Mouse (Mus musculus) E14TG2a.4 (cell line): ENCODE data around the gene Vps13d.

Source experiments
- H3K27me3 ChIP-seq: 2 replicates; pipeline ENCODE4 v1.6.1; 2014; ENCODE audit warnings: low read length, control low read depth; ENCODE audit not compliant: insufficient read depth
- H3K36me3 ChIP-seq: 2 replicates; pipeline ENCODE4 v1.6.1; 2014; ENCODE audit warnings: low read length, control low read depth; ENCODE audit not compliant: insufficient read depth
- H3K4me1 ChIP-seq: replicated peaks from 2 replicates; pipeline ENCODE4 v1.6.1; 2014; ENCODE audit warnings: low read depth, low read length, control low read depth
- H3K4me3 ChIP-seq: replicated peaks from 2 replicates; pipeline ENCODE4 v1.5.1; 2014; ENCODE audit warnings: mild to moderate bottlenecking, low read length
- H3K9me3 ChIP-seq: 2 replicates; pipeline ENCODE4 v1.6.1; 2014; ENCODE audit warnings: low read length, control low read depth
- CTCF ChIP-seq: conservative IDR thresholded peaks from 2 replicates; pipeline ENCODE4 v1.5.1; 2014; ENCODE audit warnings: low read length
- NANOG ChIP-seq: IDR thresholded peaks from 2 replicates; pipeline ENCODE4 v1.6.1; 2014; ENCODE audit warnings: borderline replicate concordance, low read length, mixed read lengths
- POU5F1 ChIP-seq: IDR thresholded peaks from 2 replicates; pipeline ENCODE4 v1.6.1; 2014; ENCODE audit warnings: low read length, borderline replicate concordance

Gene Vps13d

GRCm38 (mm10) chr4:145194559-145195162 lies at the start of gene Vps13d:
TSS of gene Vps13d (minus strand) at chr4:145195005.
- no peaks in the 10 kb centered on the region for H3K27me3 ChIP-seq
- no peak for TF ChIP-seq POU5F1
- TF ChIP-seq CTCF = peak; percentile 73
- peaks cover 16% of the 10 kb centered on the region for H3K36me3 ChIP-seq
- peaks cover 54% of the 10 kb centered on the region for H3K4me1 ChIP-seq
- no peaks in the 10 kb centered on the region for H3K9me3 ChIP-seq
- peak within 1 kb of the TSS; percentile 99 for H3K4me3 ChIP-seq

GRCm38 (mm10) chr4:145242719-145243350 lies 48.0 kb upstream of the Vps13d start:
- Histone ChIP-seq H3K4me1 (peaks cover 18% of the 10 kb centered on the region), H3K27me3 (peaks cover 37% of the 10 kb centered on the region), H3K36me3 (no peaks in the 10 kb centered on the region), H3K9me3 (no peaks in the 10 kb centered on the region), H3K4me3 (no peak overlapping the region)
- TF ChIP-seq NANOG (no peak), POU5F1 (no peak), CTCF (no peak)

- H3K36me3 ChIP-seq = no peaks in the 10 kb centered on the region
- peaks cover 17% of the 10 kb centered on the region for H3K27me3 ChIP-seq
- H3K9me3 ChIP-seq = no peaks in the 10 kb centered on the region
- peaks cover 7% of the 10 kb centered on the region for H3K4me1 ChIP-seq
- TF ChIP-seq NANOG = no peak
- no peak for TF ChIP-seq CTCF
- no peak for TF ChIP-seq POU5F1
- no peak overlapping the region for H3K4me3 ChIP-seq
Measured at GRCm38 (mm10) chr4:145240723-145241231, 46.0 kb upstream of the Vps13d start.

- no peaks in the 10 kb centered on the region for H3K4me1 ChIP-seq
- no peak for TF ChIP-seq NANOG
Measured at GRCm38 (mm10) chr4:145239049-145239830, 44.4 kb upstream of the Vps13d start.

GRCm38 (mm10) chr4:145236027-145236426 lies 41.2 kb upstream of the Vps13d start:
- no peaks in the 10 kb centered on the region for H3K27me3 ChIP-seq
- H3K9me3 ChIP-seq = no peaks in the 10 kb centered on the region
- peaks cover 8% of the 10 kb centered on the region for H3K4me1 ChIP-seq
- TF ChIP-seq NANOG (no peak), CTCF (no peak), POU5F1 (no peak)
- H3K4me3 ChIP-seq = no peak overlapping the region
- H3K36me3 ChIP-seq = no peaks in the 10 kb centered on the region

More at GRCm38 (mm10) chr4:145239049-145239830, 44.4 kb upstream of the Vps13d start:
- Histone ChIP-seq H3K4me3 (no peak overlapping the region), H3K36me3 (no peaks in the 10 kb centered on the region), H3K27me3 (peaks cover 2% of the 10 kb centered on the region), H3K9me3 (no peaks in the 10 kb centered on the region)

GRCm38 (mm10) chr4:145233487-145234228 lies 38.9 kb upstream of the Vps13d start:
- H3K36me3 ChIP-seq = peaks cover 12% of the 10 kb centered on the region; the same call in 1 of the 2 replicates
- H3K4me1 ChIP-seq = peaks cover 16% of the 10 kb centered on the region
- no peaks in the 10 kb centered on the region for H3K9me3 ChIP-seq
- no peaks in the 10 kb centered on the region for H3K27me3 ChIP-seq
- H3K4me3 ChIP-seq = no peak overlapping the region
- no peak for TF ChIP-seq NANOG
- TF ChIP-seq POU5F1 = no peak
- no peak for TF ChIP-seq CTCF

- TF ChIP-seq CTCF = no peak
- H3K4me1 ChIP-seq = peaks cover 16% of the 10 kb centered on the region
Measured at GRCm38 (mm10) chr4:145231732-145232131, 36.9 kb upstream of the Vps13d start.

GRCm38 (mm10) chr4:145230647-145231046 lies 35.8 kb upstream of the Vps13d start:
- Histone ChIP-seq H3K36me3 (peaks cover 12% of the 10 kb centered on the region; the same call in 1 of the 2 replicates), H3K9me3 (no peaks in the 10 kb centered on the region), H3K4me3 (no peak overlapping the region), H3K27me3 (no peaks in the 10 kb centered on the region), H3K4me1 (peaks cover 16% of the 10 kb centered on the region)
- no peak for TF ChIP-seq CTCF
- no peak for TF ChIP-seq NANOG
- TF ChIP-seq POU5F1 = no peak

More at GRCm38 (mm10) chr4:145231732-145232131, 36.9 kb upstream of the Vps13d start:
- Histone ChIP-seq H3K27me3 (no peaks in the 10 kb centered on the region), H3K9me3 (no peaks in the 10 kb centered on the region), H3K4me3 (no peak overlapping the region), H3K36me3 (peaks cover 12% of the 10 kb centered on the region; the same call in 1 of the 2 replicates)
